Mouse (Mus musculus) small intestine, adult 2 months (tissue): ENCODE data around the gene C1qb.

Source experiments
- CTCF ChIP-seq: fragments of 200-500 bp; IDR thresholded peaks from 2 replicates; pipeline ENCODE4 v1.5.1; 2012; ENCODE audit warnings: low read depth, mild to moderate bottlenecking, control low read depth, inconsistent platforms, low read length, moderate library complexity, mixed read lengths; ENCODE audit not compliant: insufficient replicate concordance, insufficient read length; ENCODE audit errors: extremely low read depth
- POLR2A ChIP-seq: fragments of 200-500 bp; IDR thresholded peaks from 2 replicates; pipeline ENCODE4 v1.6.1; 2012; ENCODE audit warnings: low read depth, mild to moderate bottlenecking, control low read depth, inconsistent platforms, low read length, moderate library complexity

DNA sequence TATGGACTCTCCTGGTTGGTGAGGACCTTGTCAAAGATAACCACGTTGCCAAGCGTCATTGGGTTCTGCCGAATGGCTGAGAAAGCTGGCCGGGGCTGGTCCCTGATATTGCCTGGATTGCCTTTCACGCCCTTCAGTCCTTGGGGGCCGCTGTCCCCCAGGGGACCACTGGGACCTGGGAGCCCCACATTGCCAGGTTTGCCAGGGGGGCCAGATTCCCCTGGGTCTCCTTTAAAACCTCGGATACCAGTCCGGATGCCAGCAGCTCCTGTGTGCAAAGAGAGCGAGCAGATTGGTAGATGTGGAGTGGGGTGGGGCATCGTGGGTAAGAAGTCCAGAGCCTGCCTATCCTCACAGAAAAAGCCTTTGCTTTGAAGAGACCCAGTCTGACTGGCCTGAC lies 10.5 kb upstream of the C1qb start:
- TF ChIP-seq POLR2A = no peak
- no peak for TF ChIP-seq CTCF
